Comparison of ENCODE assay signal across 1 mouse cellular context in genomic region chr13:12460443-12460842, GRCm38 (mm10).
TF ChIP-seq lines count a peak whose summit lies in the region.

No protein-coding gene starts in this region.

TF ChIP-seq in MEL, 35 proteins besides CTCF, POLR2A, EP300 and RAD21 (continued from another document):
- TF ChIP-seq ZNF384 (IDR thresholded peaks at IDR 0.05; ENCODE audit: low read depth, low read length) (no peak), SIN3A (IDR thresholded peaks at IDR 0.05; ENCODE audit: low read length) (peak; percentile 76), ELF1 (IDR thresholded peaks at IDR 0.05; ENCODE audit: low read depth, low read length) (0 out of 2 replicates have a peak, but pooled peaks have one; percentile 35), MAX (IDR thresholded peaks at IDR 0.05; ENCODE audit: low read length) (0 out of 2 replicates have a peak, but pooled peaks have one; percentile 17), ETS1 (IDR thresholded peaks at IDR 0.05; ENCODE audit: low read depth, low read length) (peak; percentile 86), POLR2AphosphoS2 (IDR thresholded peaks at IDR 0.05; ENCODE audit: low read length) (0 out of 2 replicates have a peak, but pooled peaks have one; percentile 16), MXI1 (IDR thresholded peaks at IDR 0.05; ENCODE audit: low read depth, low read length) (peak; percentile 35; the same call in 1 of the 2 replicates), HCFC1 (IDR thresholded peaks at IDR 0.05; ENCODE audit: low read depth, low read length) (peak; percentile 49; the same call in 1 of the 2 replicates), MEF2A (IDR thresholded peaks at IDR 0.05; ENCODE audit: extremely low read depth, insufficient replicate concordance, low read depth, low read length, poor library complexity, severe bottlenecking) (no peak), UBTF (IDR thresholded peaks at IDR 0.05; ENCODE audit: borderline replicate concordance, insufficient read depth, low read depth, low read length) (no peak), NRF1 (IDR thresholded peaks at IDR 0.05; ENCODE audit: insufficient read depth, low read depth, low read length, poor library complexity, severe bottlenecking) (no peak), MYC (IDR thresholded peaks at IDR 0.05; ENCODE audit: low read depth, low read length) (no peak), MAZ (IDR thresholded peaks at IDR 0.05; ENCODE audit: low read depth, low read length) (peak; percentile 65; the same call in 1 of the 2 replicates), TBP (IDR thresholded peaks at IDR 0.05; ENCODE audit: low read depth, low read length) (peak; percentile 31; the same call in 1 of the 2 replicates), ZMIZ1 (IDR thresholded peaks at IDR 0.05; ENCODE audit: low read depth, low read length) (no peak), ZKSCAN1 (IDR thresholded peaks at IDR 0.05; ENCODE audit: low read depth, low read length) (no peak), USF2 (IDR thresholded peaks at IDR 0.05; ENCODE audit: borderline replicate concordance in 1 of 2, insufficient read depth in 1 of 2, low read depth in 1 of 2, low read length in 2 of 2) (no peak), JUND (IDR thresholded peaks at IDR 0.05; ENCODE audit: low read depth, low read length) (peak; percentile 66), POLR2AphosphoS5 (IDR thresholded peaks at IDR 0.05; ENCODE audit: borderline replicate concordance, low read depth, low read length) (no peak), ZC3H11A (IDR thresholded peaks at IDR 0.05; ENCODE audit: low read depth, low read length) (no peak), CHD1 (IDR thresholded peaks at IDR 0.05; ENCODE audit: low read depth, low read length) (no peak), NELFE (IDR thresholded peaks at IDR 0.05; ENCODE audit: low read depth, low read length) (peak; percentile 43; the same call in 1 of the 2 replicates), E2F4 (IDR thresholded peaks at IDR 0.05; ENCODE audit: borderline replicate concordance, low read depth, low read length) (no peak)
